Mouse (Mus musculus): ENCODE measurements around the gene Gm5615. TPM values are rescaled to one million over a fixed set of nuclear protein-coding genes. Genes with fewer than 3 reads are reported as not detected.

Gene Gm5615
- polyA plus RNA-seq (2016; fragmentation: Nextera tagmentation; extraction: Ambion mirVana) = not detected in 2 replicates

GRCm38 (mm10) chr9:36541863-36542262, at the start of gene Gm5615:
Gm5615 (minus strand) TSS chr9:36541963.
- no peak for DNase-seq (ENCODE audit: low spot score)
- H3K36me3 ChIP-seq (replicated peaks) = no peaks in the 10 kb centered on the region
- H3K4me3 ChIP-seq = no peak within 1 kb of the TSS
- H3K27me3 ChIP-seq (replicated peaks; ENCODE audit: low read depth, poor library complexity, severe bottlenecking) = no peaks in the 10 kb centered on the region
- no peaks in the 10 kb centered on the region for H3K4me1 ChIP-seq
- WGBS = 93% methylated on average over 2 of the region's 2 CpGs
- H3K27ac ChIP-seq (replicated peaks) = no peak within 1 kb of the TSS
- peaks cover 20% of the 10 kb centered on the region; the same call in 1 of the 2 replicates for H3K9me3 ChIP-seq

GRCm38 (mm10) chr9:36582535-36582934, 40.8 kb upstream of the Gm5615 start, which contains the start of gene Gm17689:
Gm17689 (minus strand) TSS chr9:36582635.
- H3K27ac ChIP-seq (replicated peaks) = no peak within 1 kb of the TSS
- DNase-seq (ENCODE audit: low spot score) = no peak
- H3K27me3 ChIP-seq (replicated peaks; ENCODE audit: low read depth, poor library complexity, severe bottlenecking) = no peaks in the 10 kb centered on the region
- H3K9me3 ChIP-seq = peaks cover 24% of the 10 kb centered on the region; the same call in 1 of the 2 replicates
- H3K4me1 ChIP-seq = no peaks in the 10 kb centered on the region
- H3K36me3 ChIP-seq (replicated peaks) = no peaks in the 10 kb centered on the region
- WGBS = 75% methylated on average over 1 of the region's 1 CpGs
- no peak within 1 kb of the TSS for H3K4me3 ChIP-seq

- Histone ChIP-seq H3K9me3 (peaks cover 59% of the 10 kb centered on the region), H3K27me3 (replicated peaks; ENCODE audit: low read depth, poor library complexity, severe bottlenecking) (no peaks in the 10 kb centered on the region), H3K36me3 (replicated peaks) (no peaks in the 10 kb centered on the region), H3K4me3 (no peak overlapping the region), H3K27ac (replicated peaks) (no peak overlapping the region), H3K4me1 (no peaks in the 10 kb centered on the region)
- no peak for DNase-seq (ENCODE audit: low spot score)
- WGBS = 84% methylated on average over 5 of the region's 5 CpGs
Measured at GRCm38 (mm10) chr9:36504211-36504610, 37.6 kb downstream of the Gm5615 start.

GRCm38 (mm10) chr9:36495824-36496223, 45.9 kb downstream of the Gm5615 start:
- Histone ChIP-seq H3K36me3 (replicated peaks) (no peaks in the 10 kb centered on the region), H3K4me1 (no peaks in the 10 kb centered on the region), H3K27ac (replicated peaks) (no peak overlapping the region), H3K9me3 (peaks cover 26% of the 10 kb centered on the region), H3K27me3 (replicated peaks; ENCODE audit: low read depth, poor library complexity, severe bottlenecking) (no peaks in the 10 kb centered on the region), H3K4me3 (no peak overlapping the region)
- no peak for DNase-seq (ENCODE audit: low spot score)
- WGBS = 56% methylated on average over 1 of the region's 1 CpGs

GRCm38 (mm10) chr9:36494501-36495220, 47.1 kb downstream of the Gm5615 start:
- Histone ChIP-seq H3K27me3 (replicated peaks; ENCODE audit: low read depth, poor library complexity, severe bottlenecking) (no peaks in the 10 kb centered on the region), H3K4me1 (no peaks in the 10 kb centered on the region), H3K4me3 (no peak overlapping the region), H3K9me3 (peaks cover 23% of the 10 kb centered on the region), H3K27ac (replicated peaks) (no peak overlapping the region), H3K36me3 (replicated peaks) (no peaks in the 10 kb centered on the region)
- DNase-seq (ENCODE audit: low spot score) = no peak
- WGBS = 82% methylated on average over 4 of the region's 4 CpGs

Other genes starting within 250 kb of the Gm5615 start
- gene Gm7257, start 110.1 kb downstream of the Gm5615 start, polyA plus RNA-seq (2016; fragmentation: Nextera tagmentation; extraction: Ambion mirVana) = not detected in 2 replicates
- gene Gm9513, start 66.3 kb downstream of the Gm5615 start, polyA plus RNA-seq (2016; fragmentation: Nextera tagmentation; extraction: Ambion mirVana) = not detected in 2 replicates
- not detected in 2 replicates for gene Gm17689, start 40.7 kb upstream of the Gm5615 start, polyA plus RNA-seq (2016; fragmentation: Nextera tagmentation; extraction: Ambion mirVana)
- not detected in 2 replicates for gene A630095E13Rik, start 101.4 kb upstream of the Gm5615 start, polyA plus RNA-seq (2016; fragmentation: Nextera tagmentation; extraction: Ambion mirVana)
- not detected in 2 replicates for gene Acrv1, start 151.3 kb upstream of the Gm5615 start, polyA plus RNA-seq (2016; fragmentation: Nextera tagmentation; extraction: Ambion mirVana)
- gene Chek1, start 185.1 kb upstream of the Gm5615 start, polyA plus RNA-seq (2016; fragmentation: Nextera tagmentation; extraction: Ambion mirVana) = 52.4 and 54.9 TPM in 2 replicates
- 177 and 180 TPM in 2 replicates for gene Stt3a, start 225.7 kb upstream of the Gm5615 start, polyA plus RNA-seq (2016; fragmentation: Nextera tagmentation; extraction: Ambion mirVana)